Mouse (Mus musculus): Measurements from ENCODE around the gene Rnf169.

- no peak for TF ChIP-seq POLR2A (IDR thresholded peaks at IDR 0.05; ENCODE audit: low read depth, low read length)
- no peak for TF ChIP-seq CTCF (IDR thresholded peaks at IDR 0.05; ENCODE audit: extremely low read depth, insufficient read length, insufficient replicate concordance, low read depth, low read length)
Measured at GRCm38 (mm10) chr7:99953442-99954098, 26.7 kb downstream of the Rnf169 start.
